Mouse (Mus musculus) neural tube, embryonic 10.5 days (tissue): ENCODE results near the gene Pax3.

Source experiments
- DNase-seq: peaks from one replicate; pipeline ENCODE4 v3.0.0-alpha.2; 2017; ENCODE audit warnings: low spot score; ENCODE audit errors: extremely low spot score

The Pax3 gene

DNA sequence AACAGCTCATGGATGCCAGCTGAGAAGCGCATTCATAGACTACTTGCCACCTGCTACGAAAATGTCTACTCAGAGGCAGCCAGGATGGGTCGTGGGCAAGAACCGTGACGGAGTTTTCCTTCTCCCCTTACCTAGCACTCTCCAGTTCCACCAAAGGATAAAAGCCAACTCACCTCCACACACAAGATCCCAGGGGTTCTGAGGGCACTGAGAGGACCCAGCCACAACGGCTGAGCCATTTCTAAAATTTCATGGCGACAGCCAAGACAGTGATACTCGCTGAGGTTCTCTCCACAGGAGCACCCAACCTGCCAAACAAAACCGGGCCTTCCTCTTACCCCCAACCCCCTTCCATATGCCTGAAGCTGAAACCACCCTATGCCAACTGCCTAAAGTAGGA lies 2.3 kb upstream of the Pax3 start:
- DNase-seq = peak; percentile 42

GRCm38 (mm10) chr1:78198319-78198940 lies 1.5 kb upstream of the Pax3 start:
- peak; percentile 66 for DNase-seq

DNA sequence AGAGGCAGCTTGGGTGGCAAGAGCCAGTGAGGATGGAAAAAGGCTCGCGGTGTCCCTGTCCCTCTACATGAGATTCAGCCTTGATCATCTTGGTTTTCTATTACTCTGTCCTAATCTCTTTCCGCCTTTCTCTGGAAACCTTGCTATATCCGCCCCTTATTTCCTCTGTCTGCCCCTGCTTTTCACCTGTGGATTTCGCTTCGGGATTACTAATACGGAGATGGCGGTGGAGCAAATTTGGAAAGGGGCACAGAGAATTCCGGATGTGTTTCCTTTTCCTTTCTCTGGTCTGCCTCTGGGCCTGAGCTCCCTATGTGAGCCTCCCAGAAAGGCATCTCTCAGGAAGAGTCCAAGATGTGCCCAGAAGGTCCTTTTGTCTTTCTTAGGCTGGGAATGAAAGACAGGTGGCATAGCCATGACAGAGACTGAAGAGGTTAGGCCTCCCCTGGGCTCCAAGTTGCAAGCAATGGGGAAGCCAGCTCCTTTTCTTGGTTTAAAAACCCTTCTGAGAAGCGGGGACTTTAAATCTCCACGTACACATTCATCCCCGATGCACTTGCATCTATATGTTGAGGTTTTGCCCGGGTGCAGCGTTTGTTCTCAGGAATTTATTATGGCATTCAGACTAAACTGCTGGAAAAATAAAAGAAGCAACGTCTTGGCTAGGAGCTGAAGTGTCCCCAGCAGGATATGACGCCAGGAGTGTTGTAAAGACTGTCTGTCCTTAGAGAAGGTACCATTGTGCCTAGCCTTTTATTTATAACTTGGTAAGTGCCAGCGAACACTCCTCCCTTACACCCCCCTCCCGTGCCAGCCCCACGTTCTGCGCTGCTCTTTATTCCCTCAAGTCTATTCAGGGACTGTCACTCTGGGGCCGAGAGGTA lies 659 bp upstream of the Pax3 start:
- peak; percentile 67 for DNase-seq

DNA sequence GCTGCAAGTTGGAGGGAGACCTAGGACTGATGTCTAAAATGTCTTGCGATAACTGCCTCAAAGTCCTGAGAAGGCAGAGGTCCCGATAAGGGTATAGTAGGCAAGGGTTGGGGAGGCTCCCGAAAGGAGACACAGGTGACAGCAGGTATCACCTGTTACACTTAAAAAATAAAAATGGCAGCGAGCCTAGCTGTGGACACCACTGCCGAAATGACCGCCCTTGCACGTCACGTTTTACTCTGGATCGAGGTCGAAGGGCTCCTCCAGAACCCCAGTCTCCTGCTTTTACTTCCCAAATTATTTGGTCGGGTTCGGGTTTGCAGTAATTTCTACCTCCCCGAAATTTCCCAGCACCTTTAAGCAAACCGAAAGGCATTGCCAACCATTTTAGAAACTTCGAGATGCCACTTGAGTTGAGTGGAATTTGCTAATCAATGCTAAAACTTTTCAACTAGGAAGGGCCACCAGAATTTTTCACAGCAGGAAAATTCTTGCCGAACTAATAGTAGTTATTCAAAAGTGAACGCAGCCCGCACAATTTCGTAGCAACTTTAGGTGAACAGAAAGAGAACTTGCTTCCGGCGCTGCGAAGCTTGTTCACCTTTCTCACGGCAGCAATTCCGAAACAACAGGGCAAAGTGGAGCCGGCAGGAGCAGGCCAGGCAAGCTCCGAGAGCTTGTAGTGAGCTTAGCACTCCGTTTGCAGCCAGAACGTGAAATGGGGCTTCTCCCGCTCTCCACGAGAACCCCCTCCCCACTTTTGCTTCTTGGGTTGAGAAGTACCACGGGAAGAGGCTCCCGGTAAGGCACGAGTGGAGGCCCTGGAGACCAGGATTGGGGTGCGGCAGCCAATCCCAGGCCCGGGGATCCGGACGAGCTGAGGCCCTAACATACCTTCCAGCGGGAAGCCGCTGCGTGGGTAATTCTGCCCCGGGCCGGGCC lies 892 bp downstream of the Pax3 start:
- DNase-seq = peak; percentile 74

DNA sequence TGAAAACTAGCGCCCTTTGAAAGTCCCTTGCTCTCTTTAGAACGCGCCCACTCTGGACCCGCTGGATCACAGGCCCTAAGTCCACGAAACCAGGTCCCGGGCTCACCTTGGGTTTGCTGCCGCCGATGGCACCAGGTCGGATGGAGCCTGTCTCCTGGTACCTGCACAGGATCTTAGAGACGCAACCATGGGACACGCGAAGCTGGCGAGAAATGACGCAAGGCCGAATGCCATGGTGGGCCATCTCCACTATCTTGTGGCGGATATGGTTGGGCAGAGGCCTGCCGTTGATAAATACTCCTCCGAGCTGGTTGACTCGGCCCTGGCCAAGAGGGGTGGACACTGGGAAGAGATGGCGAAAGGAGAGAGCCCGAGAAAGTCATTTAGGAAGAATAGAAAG lies 1.8 kb downstream of the Pax3 start:
- DNase-seq = peak; percentile 66

DNA sequence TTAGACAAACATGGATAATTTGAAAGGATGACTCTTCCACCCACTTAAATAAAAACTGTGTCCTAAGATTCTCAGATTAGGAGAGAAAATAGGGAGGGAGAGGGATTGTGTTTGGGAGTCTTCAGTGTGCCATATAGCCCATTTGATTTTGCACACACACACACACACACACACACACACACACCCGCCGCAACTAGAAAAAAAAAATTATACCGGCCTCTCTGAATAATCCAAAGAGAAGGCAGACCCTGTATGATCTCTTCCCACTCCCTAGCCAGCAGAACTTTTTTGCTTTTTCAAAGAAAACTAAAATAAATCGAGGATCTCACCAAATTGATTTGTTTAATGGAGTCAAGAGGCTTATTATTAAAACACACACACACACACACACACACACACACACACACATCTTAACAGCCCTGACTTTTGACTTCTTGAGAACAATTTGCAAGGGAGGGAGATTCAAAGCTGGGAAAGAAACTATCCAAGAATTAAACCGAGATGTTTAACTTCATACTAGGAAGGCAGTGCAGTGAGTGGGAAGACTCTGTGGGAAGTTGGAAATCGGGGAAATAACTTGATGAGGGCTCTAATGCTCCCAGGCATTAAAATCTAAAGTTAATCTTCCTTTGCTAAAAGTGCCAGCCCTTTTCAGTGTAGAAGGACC lies 2.4 kb downstream of the Pax3 start:
- DNase-seq = peak; percentile 22

GRCm38 (mm10) chr1:78193465-78193991 lies 3.4 kb downstream of the Pax3 start:
- DNase-seq = peak; percentile 56

GRCm38 (mm10) chr1:78192746-78193464 lies 4.0 kb downstream of the Pax3 start:
- peak; percentile 60 for DNase-seq

GRCm38 (mm10) chr1:78192217-78192735 lies 4.7 kb downstream of the Pax3 start:
- peak; percentile 59 for DNase-seq

DNA sequence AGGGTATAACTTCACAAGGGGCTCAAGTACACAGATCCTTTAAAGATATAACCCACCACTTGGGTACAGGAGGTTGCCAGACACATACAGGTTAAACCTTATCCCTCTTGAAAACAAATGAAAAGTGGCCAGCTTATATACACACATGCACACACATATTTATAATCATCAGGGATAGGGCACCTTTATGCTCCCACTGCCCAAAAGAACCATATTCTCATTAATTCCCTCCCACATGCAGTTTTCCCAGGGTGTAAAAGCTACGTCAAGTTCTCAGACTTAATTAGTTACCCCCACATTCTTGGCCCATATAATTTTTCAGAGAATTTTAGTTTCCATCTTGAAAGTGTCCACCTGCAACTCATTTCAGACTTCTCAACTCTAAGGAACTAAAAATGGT lies 5.2 kb downstream of the Pax3 start:
- DNase-seq = no peak

GRCm38 (mm10) chr1:78191331-78191730 lies 5.6 kb downstream of the Pax3 start:
- peak; percentile 31 for DNase-seq

DNA sequence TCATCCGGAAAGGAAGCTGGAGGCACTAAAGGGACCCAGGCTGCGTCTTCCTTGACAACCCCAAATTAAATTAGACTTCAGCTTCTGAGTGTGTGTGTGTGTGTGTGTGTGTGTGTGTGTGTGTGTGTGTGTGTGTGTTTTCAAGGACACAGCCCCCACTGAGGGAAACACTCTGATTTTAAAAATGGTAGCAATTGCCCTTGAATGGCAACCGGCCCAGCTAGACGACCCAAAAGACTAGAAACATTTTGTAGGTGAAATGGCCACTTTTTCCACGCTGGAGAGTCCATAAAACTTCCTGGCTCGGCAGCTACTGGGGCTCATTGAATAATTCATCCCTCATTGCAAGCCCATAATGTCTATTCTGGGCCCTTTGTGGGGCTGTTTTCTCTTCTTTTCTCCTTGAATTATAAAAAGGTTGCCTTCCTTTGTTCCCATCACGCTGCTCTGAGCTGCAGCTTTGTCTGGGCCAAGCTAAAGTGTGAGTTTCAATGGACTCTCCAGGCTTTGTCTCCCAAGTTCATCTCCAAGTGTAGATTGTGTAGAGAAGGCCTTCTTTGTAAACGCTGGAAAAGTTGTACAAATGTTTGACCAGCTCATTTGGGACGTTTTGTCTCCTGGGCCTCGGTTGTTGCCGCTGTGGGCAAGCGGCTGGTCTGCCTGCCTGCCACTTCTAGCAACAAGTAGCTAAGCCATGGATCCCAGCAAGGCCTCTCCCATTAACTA lies 6.4 kb downstream of the Pax3 start:
- DNase-seq = peak; percentile 70

- DNase-seq = peak; percentile 75
Measured at GRCm38 (mm10) chr1:78189501-78190345, 7.2 kb downstream of the Pax3 start.

GRCm38 (mm10) chr1:78189016-78189415 lies 7.9 kb downstream of the Pax3 start:
- peak; percentile 61 for DNase-seq

- DNase-seq = peak; percentile 26
Measured at GRCm38 (mm10) chr1:78188299-78188698, 8.6 kb downstream of the Pax3 start.

DNA sequence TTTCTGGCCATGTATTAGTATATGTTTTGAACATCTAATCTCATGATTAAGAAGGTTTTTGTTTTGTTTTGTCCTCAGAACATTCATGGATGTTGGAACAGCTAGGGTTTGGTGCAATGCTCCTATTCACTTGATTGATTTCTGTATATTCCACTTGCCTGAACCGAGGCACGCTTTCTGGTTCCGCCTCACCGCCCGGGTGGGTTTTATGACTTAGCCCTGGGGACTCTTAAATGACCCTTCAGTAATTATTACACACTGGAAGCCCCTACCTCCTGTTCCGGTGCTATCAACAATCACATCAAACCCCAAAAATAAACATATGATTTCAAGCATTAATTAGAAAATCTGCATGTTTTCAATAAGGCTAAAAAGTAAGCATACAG lies 9.2 kb downstream of the Pax3 start:
- DNase-seq = peak; percentile 26

- no peak for DNase-seq
Measured at GRCm38 (mm10) chr1:78187122-78187787, 9.7 kb downstream of the Pax3 start.

DNA sequence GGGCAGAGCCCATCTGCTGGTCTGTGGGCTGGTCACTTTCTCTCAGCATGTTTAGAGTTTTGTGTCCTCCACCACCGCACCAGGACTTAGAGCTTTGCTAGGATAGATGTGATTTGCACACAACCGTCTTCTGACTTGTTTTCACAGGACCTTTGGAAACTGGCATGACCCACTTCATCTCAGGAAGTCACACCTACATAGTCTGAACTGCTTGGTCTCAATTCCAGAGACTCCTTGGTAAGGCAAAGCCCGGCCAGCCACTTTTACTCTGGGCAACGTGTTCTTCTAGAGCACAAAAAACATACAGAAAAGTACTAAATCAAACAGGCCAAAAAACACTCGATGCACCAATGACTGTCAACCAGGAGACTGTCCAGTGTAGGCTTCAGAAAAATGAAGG lies 14.0 kb downstream of the Pax3 start:
- DNase-seq = peak; percentile 29
